Mouse (Mus musculus) R1 (cell line): ENCODE measurements around the gene Cep97.
"Not testable (repeated sequence)": the region's sequence is repeated elsewhere in the genome, so short reads cannot be mapped to it uniquely, and the experiment has no call there.

Source experiments
- DNase-seq: peaks from one replicate; pipeline ENCODE4 v3.0.0-alpha.2; 2018; ENCODE audit warnings: low read depth, low spot score

The Cep97 gene

GRCm38 (mm10) chr16:55947876-55948410 lies 13.3 kb upstream of the Cep97 start:
- not testable (repeated sequence) for DNase-seq

GRCm38 (mm10) chr16:55947266-55947665 lies 12.6 kb upstream of the Cep97 start:
- no peak for DNase-seq

DNA sequence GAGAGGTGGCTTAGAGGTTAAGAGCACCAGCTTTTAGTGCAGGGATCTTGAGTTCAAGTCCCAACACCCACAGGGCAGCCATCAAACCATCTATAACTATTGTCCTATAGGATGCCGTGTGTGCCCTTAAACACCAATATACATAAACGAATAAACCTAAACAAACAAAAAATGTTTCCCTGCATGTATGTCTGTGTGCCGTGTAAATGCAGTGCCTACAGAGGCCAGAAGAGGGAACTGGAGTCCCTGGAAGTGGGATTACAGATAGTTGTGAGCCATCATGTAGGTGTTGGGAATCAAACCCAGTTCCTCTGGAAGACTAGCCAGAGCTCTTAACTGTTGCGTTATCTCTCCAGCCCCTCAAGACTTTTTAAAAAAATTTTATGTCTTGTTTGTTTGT lies 6.1 kb upstream of the Cep97 start:
- peak; percentile 62 for DNase-seq

GRCm38 (mm10) chr16:55939703-55940102 lies 5.0 kb upstream of the Cep97 start:
- DNase-seq, result no peak

- no peak for DNase-seq
Measured at GRCm38 (mm10) chr16:55938761-55939160, 4.1 kb upstream of the Cep97 start.

DNA sequence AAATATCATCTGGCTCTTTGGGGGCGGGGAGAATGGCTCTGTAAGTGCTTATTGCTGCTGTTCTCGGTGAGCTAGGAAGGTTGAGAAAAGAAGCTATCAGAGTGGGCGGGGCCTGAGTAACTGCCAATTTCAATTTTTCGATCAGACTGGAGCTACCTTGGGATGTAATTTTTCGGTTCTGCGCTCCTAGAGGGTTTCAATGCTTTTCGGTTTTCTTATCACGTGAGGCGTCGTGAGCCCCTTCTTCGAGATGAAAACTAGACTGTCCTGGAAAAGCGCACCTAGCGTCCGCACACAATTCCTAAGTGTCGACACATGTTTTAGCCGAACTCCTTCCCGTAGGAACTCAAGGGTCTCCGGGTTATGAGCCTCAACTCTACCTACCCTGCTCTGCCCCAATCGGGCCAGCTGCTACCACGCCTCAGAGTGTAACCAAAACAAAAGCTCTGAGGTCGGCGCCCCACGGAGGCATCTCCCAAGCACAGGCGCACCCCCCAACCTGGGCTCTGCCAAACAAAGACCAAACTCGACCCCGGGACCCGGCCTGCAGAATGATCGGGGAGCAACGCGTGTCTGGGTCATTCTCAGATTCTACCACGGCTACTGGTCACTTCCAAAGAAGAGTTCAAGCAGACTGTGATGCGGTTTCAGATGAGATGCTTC lies 843 bp downstream of the Cep97 start:
- peak; percentile 52 for DNase-seq

- no peak for DNase-seq
Measured at GRCm38 (mm10) chr16:55924010-55924409, 10.6 kb downstream of the Cep97 start.

DNA sequence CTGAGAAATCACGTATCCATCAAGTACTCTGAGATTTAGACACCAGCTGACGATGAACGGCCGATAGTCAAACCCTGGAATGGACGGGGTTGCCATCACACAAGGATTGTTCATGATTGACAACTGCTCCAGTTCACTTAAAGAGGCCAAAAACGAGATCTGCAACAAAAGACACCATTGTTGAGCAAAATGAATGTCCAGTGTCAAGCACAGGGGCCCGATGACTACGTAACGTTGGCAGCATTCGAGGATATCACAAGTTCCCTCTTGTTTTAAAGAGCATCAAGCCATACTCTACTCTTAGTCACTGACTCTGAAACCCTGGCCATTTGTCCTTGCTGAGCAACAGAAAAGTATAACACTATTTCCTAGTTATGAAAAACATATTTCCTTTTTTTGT lies 12.6 kb downstream of the Cep97 start:
- no peak for DNase-seq

DNA sequence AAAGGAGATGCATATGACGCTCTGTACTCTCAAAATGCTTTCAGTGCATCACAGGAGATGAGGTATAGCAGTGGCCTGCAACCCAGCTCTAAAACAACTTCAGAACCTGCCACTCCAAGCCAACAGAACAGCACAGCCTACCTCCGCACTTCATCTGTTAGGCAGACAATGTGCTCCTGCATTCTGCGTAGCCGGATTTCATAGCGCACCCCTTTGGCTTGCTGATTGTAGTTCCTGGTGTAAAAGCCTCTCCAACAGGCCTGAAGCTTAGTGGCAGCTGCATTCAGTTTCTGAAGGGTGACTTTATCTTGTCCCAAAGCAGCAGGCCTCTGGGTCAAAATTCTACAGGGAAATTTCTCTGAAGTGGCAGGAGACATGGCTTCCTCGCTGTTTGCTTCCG lies 19.9 kb downstream of the Cep97 start:
- no peak for DNase-seq

GRCm38 (mm10) chr16:55910208-55910793 lies 24.4 kb downstream of the Cep97 start:
- no peak for DNase-seq

DNA sequence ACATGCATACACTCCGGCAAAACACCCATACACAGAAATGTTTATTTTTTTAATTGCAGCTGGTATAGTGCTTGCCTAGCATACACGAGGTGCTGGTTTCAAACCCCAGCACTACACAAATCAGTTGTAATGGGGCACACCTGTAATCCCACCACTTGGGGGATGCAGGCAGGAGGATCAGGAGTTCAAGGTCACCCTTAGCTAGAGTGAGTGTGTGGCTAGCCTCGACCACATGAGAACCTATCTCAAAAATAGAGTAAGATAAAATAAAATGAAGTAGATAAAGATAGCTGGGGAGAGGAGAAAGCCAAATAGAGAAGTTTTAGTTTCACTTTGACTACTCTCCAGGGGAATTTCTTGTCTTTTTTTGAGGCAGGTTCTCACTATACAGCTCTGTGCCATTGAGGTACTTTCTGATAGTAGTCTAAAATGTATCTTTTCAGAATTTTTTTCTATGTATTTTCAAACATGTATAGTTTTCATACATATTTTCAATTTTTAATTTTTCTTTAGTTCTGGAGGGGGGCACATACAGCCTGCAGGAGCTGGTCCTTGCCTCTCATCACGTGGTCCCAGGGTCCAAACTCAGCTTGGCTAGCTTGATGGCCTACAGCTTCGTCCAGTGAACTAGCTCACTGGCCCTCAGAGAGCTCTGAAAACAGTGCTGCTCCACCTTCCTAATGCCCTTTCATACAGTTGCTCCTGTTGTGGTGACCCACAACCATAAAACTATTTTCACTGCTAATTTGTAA lies 27.6 kb downstream of the Cep97 start:
- DNase-seq, result no peak

DNA sequence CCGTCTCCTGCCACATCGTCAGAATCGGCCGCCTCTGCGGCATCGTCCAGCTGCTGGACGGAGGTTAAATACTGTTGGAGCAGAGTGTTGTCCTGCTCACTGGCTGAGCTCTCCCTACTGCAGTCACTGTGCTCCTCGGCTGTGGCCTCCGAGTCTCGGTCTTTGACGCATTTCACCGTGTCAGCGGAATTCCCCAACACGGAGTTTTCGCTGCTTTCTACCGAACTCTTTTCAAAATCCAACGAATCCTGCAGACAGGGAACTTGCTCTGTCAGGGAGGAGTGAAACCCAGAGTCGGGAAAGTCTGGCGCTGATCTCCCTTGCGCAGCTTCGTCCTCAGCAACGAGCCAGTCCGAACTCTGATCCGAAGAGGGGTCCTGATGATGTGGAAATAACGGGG lies 29.3 kb downstream of the Cep97 start:
- no peak for DNase-seq

DNA sequence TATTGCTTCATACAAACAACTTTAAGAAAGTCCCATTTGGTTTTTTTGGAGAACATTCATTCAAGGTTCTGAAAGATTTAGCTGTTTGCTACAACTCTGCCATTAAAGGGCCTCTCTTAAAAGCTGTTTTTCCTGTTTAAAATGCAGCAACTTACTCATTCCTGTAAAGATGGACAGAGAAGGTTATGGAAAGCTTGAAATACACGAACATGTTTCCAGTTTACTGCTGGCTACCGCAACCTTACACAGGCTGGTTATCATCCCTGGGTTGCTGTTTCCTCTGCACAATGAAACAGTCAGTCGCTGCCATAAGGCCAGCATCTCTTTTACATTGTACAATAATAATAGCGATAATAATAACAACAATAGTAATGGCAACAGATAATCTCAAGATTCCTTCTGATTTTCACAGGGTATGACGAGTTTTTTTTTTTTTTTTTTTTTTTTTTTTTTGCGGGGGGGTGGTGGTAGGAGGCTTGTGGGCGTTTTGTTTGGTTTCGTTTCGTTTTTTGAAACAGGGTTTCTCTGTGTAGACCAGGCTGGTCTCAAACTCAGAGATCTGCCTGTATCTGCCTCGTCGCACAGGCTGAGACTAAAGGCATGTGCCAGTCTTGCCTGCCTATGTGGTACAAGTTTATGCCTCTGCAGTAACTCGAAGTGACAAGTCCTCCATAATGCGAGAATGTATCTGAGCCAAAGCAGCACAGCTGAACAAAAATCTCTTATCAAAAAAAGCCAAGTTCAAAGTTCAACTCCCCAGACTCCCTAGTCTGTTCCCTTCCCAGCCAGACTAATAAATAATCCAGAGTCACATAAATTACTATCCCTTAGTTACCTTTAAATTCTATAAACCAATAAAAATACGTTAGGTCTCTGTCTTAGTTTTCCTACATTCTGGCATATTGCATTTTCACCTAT lies 32.6 kb downstream of the Cep97 start:
- DNase-seq, result no peak

DNA sequence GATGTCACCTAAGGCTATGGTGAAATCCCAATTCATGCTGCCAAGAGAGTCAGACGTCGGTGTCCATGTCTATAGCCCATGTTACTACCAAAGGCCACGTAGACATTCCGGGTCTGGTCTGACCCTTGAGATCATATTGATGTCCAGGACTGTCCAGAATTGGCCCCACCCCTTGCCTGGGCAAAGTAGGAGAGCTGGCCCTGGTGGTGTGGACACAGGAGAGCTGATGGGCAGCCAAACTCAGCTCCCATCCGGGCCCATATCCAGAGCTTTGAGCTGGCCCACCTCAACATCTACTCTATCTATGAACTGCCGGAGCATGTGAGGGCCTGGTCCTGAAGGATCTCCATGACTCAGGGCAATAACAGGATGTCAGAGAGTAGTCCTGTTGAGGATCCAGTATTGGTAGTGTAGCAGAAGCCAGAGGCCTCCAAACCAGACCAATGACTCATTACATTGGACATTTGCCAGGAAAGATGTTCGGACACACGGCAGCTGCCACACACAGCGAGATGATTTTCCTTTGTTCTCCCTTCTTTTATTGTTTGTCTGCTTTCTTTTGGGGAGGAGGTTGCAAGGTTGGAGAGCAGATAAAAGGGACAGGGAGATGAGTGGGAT lies 36.2 kb downstream of the Cep97 start:
- DNase-seq, result no peak

- peak; percentile 47 for DNase-seq
Measured at GRCm38 (mm10) chr16:55895651-55896095, 39.0 kb downstream of the Cep97 start.

DNA sequence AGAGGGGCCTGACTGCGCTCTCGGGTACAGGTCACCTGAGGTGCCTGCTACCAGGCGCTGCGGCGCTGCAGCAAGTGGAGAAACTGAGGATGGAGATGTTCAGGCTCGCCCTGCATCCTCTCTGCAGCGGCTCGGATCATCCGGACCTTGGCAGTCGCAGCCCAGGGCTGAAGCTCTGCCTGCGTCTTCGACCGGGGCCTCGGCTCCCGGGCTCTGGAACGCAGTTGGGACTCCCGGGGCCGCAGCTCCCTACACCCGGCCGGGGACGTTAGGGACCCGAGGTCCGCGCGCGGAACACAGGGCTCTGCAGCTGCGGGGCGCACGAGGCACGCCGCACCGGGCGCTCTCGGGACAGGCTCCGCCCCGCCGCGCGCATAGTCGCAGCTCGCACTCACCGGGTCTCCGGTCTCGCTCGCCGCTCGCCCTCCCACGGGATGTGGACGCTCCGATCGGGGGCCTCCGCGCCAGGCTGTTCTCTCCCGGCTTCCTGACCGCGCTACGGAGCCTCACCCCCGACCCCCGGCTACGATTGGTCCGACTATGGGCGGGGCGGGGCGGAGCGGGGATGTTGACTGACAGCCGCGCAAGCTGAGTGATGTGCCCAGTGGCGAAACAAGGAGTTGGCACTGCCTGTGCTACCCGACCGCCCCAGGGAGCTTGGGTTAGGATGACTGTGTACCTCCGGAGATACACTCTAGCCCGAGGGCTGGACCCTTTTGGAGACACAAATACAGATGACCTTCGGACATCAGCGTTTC lies 39.6 kb downstream of the Cep97 start, which contains the start of gene Nxpe3:
TSS of gene Nxpe3 (minus strand) at position 393 of the 758 bp plus-strand sequence.
- DNase-seq, result peak; percentile 90

DNA sequence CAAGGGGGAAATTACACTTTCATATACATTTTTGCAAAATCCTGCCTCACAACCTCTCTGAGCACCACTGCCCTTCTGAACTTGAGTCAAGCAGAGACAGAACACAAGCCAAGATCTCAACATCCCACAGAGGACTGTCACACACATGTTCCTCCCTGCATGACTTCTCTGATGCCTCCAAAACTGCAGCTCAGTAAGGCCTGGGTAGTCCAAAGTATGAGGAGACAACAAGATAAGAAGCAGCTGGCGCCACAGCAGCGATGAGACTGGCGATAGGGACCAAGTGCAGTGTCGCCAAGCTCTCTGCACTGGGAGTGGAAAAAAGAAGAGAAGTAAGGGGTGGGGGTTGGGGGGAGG lies 40.1 kb downstream of the Cep97 start:
- DNase-seq, result no peak

GRCm38 (mm10) chr16:55893410-55894107 lies 41.1 kb downstream of the Cep97 start:
- DNase-seq, result no peak

GRCm38 (mm10) chr16:55892484-55892883 lies 42.2 kb downstream of the Cep97 start:
- DNase-seq, result no peak

DNA sequence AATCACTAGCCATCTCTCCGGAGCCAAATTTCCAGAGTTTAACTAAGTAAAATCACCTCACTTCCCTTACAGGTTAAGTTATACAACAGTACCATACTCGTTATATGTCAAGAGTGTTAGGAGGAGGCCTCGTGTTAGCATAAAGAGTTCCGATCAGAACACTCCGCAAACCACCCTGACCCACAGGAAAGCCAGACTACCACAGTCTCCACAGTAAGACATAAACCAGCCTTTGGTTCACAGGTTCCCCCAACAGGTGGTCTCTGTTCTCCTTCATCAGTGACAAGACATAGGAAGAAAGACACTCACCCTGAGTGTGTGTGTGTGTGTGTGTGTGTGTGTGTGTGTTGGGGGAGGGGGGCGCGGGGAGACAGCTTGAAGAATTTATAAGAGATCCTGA lies 43.3 kb downstream of the Cep97 start:
- no peak for DNase-seq
